Mouse (Mus musculus) cerebellum, adult 11-12 months (tissue): ENCODE results near the gene Urgcp.
"Not testable (repeated sequence)": the region's sequence is repeated elsewhere in the genome, so short reads cannot be mapped to it uniquely, and the experiment has no call there.

Experiments used
- DNase-seq: peaks from one replicate; pipeline ENCODE4 v3.0.0; 2022

Gene Urgcp

DNA sequence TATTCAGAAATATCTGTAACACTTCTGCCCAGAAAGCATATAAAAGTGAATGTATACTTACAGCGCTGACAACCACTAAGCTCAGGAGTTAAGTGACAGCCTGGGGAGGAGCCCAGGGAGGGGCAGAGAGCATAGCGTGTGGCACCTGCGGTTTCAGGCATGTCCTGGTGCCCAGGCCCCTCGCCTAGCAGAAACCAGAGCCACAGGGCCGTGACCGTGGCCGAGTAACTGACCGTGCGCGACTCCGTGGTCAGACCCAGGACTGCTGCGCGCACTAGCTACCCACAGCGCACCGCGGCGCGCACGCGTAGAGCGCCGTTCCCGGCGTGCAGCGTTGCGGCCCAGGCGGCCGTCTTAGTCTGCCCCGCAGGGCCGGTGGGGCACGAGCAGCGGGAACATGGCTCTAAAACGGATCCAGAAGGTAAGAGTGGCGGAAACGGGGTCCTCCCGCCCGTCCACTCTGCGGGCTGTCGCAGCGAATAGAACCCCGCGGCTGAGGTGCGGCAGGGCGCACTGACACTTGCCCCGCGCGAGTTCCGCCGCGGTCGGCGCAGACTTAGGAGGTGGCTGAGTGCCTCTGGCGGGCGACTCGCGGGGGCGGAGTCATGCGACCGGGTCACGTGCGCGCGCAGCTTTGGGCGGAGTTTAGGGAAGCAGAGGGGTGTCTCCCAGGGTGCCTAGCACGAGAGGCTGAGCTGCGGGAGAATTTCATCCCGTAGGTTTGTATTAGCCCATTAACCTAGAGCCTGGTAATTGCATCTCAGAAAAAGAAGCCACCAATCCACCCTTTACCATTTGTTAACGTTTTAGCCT, at the start of gene Urgcp:
Gene Urgcp, minus strand, starts transcription at position 557 of the 813 bp plus-strand sequence.
- peak; percentile 93 for DNase-seq

DNA sequence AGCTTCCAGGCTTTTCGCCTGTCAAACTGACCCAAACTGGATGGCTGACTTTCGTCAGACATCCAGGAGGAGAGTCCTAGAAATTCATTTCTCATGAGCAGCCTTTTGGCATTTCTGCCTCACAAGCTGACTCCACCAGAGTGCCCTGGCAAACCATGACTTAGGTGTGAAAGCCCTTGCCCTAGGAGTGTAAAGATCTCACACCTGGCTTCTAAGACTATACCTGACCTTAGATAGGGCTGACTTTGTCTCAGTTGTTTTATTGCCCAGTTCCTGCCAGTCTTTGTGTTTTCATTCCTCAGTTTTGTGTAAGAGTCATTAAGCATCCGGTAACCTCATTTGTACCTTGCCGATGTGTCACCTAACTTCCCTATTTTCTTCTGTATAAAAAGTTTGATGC, 47.3 kb upstream of the Urgcp start:
- not testable (repeated sequence) for DNase-seq

DNA sequence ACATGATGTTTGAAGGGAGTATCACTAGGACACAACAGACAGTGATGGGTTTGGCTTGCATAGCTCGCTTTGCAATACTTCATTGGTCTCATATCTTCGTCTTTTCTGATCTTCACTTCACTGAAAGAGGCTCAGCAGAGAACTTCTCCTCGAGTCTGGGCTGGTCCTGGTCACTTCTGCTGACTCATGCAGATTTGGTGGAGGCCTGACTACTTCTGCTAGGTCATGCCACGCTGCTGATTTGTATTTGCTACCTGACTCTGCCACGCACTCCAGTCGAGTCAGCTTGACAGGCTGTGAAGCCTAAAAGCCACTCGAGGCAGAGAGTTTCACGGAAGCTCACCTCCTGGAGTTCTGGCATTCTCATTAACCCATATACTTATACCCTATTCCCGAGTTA, 45.8 kb upstream of the Urgcp start:
- no peak for DNase-seq

DNA sequence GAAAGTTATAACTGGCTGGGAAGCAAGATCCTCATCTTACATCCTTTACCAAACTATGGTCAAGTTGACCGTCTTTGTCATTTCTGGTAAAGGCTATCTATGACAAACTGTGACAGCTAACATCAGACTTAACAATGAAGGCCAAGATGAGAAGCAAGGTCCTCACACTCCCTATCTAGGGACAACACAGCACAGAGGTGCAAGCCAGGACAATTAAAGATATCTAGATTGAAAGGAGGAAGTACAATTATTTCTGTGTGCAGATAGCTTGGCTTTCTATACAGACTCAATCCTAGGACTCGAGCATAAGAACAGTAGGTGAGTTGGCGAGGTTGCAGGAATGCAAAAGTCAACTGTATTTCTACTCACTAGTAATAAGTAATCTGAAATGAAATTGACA, 43.5 kb upstream of the Urgcp start:
- no peak for DNase-seq

DNA sequence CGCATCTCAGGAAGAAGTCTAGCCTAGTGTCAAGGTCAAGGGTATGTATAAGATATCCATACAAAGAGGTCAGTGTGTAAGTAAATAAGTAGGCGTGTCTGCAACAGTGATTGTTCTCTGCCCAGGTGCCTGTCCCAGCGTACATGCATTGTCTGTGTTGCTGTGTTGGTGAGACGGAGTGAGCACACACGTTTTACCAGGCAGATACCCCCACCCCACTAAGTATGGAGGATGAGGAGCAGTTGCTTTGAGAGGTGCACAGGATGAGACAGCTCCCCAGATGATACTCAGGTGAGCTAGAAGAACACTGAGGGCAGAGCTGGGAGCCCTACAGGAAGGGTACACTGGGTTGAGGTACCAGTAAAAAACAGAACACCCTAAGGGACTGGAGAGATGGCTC, 42.0 kb upstream of the Urgcp start:
- DNase-seq: no peak

DNA sequence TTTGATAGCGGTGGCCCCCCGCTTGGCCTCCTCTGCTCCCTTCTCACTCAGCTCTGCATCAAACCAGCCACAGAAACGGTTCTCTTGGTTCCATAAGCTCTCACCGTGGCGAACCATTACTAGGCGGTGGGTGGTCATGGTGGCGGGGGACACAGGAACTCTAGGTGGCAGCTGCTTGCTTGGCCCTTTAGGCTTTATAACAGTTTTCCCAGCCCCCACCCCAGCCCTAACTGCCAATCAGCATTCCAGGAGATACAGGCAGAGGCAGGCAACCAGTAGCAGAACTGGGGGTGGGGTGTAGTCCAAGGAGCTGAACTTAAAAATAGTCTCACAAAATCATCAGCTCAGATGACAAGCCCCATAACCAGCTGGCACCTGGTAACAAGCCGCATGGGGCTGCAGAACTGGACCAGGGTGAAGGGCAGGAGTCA, 41.4 kb upstream of the Urgcp start, which contains the start of gene Pgam2:
Gene Pgam2, minus strand, starts transcription at position 183 of the 431 bp plus-strand sequence.
- DNase-seq: no peak

DNA sequence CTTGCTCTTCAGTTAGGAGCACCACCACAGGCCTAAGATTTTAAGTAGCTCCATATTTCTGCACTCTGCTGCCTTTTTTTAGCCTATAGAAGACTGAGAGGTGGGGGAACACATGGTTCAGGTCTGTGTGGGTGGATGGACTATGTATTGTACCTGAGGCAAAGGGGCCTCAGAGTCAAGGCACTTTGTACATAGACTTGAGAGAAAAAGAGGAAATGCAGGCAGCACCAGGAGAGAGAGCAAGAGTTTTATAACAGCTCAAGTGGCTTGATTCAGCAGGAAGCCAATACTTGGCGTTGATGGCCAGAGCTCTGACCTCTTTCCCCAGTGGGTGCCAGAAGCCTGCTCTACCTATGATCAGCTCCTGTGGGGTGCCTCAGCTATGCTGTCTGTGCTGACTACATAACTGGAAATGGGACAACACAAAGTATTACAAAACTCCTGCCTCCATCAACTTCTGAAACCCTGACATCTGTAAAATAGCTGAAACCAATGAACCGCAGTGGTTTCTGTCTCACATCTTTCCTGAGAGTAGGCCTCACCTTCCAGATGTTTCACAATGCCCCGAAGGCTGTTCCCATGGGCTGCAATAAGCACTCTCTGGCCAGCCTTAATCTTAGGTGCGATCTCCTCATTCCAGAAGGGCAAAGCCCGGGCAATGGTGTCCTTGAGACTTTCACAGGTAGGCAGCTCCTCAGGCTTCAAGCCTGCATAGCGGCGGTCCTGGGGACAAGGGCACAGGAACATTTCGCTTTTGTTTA, 40.5 kb upstream of the Urgcp start:
- no peak for DNase-seq

DNA sequence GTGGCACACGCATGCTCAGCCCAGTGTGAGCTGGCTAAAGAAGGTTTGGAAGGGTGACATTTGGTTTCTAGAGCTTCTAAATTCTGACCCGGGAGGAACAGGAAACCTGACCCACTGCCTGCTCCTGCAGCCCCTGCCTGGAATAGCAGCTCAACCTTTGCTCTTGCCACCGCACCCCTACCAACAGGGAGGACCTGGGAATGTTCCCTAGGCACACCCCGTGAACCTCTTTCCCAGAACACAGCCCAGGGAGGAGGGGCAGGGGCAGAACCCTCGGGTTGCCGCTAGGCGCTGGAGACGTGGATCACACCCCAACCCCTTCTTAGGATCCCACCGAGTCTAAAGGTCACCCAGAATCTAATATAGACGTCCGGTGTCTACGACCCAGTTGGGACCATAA, 39.8 kb upstream of the Urgcp start:
- no peak for DNase-seq

DNA sequence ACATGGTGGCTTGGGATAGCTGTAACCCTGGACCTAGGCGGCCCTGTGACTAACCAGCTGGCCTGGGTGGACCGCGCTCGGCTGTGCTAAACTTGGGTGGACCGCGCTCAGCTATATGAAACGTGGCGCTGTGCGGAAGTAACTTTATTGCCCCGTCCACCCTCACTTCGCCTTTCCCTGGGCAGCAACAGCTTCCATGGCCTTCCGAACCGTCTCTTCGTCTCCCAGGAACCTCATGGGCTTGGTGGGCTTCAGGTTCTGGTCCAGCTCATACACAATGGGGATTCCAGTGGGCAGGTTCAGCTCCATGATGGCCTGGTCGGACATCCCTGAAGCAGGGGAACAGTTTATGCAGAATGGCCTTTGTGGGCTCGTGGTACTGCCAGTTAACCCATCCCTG, 39.3 kb upstream of the Urgcp start:
- no peak for DNase-seq

DNA sequence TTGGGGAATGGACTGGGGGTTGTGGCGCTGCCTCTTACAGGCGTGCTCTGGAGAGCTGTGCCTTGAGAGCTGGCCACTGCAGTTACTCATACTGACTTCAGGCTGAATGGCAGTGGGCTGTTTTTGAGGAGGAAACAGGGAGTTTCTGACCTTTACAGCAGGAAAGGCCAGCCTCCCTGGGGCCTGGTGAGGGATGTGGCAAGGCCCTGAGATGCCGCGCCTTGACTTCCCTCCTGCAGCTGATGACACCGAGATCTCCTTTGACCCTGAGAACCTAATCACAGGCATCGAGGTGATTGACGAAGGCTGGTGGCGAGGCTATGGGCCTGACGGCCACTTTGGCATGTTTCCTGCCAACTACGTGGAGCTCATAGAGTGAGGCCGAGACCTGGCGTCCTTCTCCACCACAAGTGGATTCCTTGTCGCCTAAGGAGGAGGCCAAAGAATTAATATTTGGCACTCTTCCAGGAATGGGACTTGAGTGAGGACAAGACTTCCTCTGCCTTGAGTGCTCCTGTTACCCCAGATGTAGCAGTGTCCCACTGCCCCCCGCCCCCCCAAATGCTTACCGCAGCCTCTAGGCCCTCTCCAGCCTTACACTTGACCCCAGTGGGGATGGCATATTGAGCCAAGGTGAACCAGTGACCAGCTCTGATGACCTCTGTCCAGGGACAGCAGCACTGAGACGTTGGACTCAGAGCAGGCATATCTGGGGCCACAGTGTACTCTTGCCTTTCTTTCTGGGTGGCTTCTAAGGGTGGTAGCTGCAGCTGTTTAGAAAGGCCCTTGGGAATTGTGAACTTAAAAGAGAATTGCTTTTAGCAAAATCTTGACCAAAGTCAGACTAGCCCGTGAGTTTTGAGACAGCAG, 37.7 kb upstream of the Urgcp start:
- no peak for DNase-seq

DNA sequence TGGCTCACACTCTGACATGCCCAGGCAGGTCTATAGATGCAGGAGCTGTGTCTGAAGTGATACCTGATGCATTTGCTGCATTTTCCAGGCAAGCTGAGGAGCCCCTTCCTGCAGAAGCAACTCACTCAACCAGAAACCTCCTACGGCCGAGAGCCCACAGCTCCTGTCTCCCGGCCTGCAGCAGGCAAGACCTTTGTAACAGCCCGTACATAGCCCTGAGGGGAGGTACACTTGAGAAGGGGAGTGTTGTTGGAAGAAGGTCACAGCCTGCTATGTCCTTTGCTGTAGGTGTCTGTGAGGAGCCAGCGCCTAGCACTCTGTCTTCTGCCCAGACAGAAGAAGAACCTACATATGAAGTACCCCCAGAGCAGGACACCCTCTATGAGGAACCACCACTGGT, 35.8 kb upstream of the Urgcp start:
- DNase-seq: no peak

DNA sequence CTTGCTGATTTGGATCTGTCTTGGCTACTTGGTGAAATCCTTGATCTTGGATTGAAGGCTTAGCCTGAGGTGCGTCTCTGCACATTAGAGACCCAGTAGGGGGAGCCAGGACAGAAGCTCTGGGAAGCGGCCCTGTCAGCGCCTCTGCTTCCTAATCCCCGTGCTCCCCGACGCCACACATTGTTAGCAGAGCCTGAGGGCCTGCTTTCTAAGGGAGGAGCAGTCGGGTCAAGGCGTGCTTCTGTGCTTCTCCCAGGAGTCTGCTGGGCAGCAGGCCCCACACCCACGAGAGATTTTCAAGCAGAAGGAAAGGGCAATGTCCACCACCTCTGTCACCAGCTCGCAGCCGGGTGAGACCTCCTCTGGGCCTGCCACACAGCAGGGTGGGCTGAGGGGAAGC, 35.2 kb upstream of the Urgcp start:
- DNase-seq: no peak

DNA sequence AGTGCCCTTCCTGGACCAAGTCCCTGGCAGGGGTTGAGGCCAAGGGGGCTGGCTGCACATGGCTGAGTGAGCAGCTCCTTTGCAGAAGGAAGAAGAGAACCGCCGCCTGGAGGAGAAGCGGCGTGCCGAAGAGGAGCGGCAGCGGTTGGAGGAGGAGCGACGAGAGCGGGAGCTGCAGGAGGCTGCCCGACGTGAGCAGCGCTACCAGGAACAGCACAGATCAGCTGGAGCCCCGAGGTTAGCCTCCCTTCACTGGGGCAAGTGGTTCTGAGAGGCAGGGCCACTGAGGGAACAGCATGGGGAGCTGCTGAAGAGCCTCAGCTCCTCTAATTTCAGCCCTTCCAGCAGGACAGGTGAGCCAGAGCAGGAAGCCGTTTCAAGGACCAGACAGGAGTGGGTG, 34.8 kb upstream of the Urgcp start:
- DNase-seq: no peak

DNA sequence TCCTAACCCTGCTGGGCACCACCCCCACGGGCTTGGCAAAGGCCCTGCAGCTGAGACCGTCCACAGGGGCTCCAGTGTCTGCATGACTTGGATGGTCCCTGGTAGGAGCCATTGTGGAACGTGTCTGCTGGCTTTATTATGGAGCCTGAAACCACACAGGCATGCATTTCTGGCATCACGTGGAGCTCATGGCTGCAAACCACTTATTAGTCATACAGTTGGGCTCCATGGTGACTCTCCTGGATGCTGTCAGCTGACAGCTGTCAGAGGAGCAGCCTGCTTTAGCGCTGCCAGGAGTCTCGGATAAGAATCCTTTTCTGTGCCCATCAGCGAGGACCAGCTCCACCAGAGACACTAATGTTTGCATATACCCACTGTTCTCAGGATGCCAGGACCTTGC, 33.5 kb upstream of the Urgcp start:
- no peak for DNase-seq

DNA sequence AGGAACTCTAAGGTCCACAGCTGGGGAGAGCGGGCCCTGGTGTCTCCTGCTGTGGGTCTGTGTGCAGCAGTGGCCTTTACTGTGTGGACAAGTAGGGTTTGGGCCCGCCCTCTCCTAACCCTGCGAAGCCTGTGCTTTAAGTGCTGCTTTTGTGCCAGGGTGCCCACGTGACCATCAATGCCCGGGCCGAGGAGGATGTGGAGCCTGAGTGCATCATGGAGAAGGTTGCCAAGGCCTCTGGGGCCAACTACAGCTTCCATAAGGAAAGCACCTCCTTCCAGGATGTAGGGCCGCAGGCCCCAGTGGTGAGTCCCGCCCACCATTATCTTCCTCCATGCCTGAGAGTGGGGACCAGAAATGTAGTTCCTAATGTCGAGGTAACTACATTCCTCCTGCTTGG, 33.1 kb upstream of the Urgcp start:
- DNase-seq: no peak

DNA sequence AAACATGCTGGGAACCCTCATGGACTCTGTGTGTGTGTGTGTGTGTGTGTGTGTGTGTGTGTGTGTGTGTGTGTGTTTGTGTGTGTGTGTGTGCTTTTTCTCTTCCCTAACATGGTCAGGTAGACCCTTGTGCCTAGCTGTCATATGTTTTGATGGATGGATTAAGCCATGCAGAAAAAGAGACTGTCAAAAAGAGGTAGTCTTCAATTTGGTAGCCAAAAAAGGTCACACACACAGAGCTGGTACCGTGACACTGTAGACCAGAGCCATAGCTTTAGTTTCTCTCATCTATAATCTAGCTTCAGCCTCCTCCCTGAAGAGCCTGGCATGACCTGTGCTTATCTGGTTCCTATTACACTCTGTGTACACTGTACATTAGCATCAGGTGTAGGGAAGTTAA, 28.3 kb upstream of the Urgcp start:
- DNase-seq: no peak

DNA sequence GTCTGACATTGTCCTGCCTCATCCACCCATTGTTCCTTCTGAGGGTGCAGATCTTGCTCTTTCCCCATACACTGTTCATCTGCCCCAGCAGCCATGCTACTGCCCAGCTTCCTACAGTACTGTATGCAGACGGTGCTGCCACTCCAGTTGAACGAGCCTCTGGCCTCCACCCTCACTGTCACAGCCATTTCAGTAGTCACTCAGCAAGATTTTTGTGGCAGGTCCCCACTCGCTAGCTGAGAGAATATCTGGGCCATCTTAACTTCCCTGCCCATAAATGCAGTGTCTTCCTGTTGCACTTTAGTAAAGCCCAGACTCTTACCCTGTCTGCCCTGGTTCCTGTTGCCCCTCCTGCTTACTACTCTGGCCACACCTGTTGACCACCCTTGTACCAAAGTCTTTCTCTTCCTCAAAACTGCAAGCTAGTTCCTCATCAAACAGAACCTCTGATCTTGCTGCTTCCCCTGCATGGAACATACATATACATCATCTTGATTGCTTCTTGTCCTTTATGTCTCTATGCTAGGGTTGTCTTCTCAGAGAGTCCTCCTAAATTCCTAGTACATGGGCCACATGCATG, 27.7 kb upstream of the Urgcp start:
- DNase-seq: no peak

DNA sequence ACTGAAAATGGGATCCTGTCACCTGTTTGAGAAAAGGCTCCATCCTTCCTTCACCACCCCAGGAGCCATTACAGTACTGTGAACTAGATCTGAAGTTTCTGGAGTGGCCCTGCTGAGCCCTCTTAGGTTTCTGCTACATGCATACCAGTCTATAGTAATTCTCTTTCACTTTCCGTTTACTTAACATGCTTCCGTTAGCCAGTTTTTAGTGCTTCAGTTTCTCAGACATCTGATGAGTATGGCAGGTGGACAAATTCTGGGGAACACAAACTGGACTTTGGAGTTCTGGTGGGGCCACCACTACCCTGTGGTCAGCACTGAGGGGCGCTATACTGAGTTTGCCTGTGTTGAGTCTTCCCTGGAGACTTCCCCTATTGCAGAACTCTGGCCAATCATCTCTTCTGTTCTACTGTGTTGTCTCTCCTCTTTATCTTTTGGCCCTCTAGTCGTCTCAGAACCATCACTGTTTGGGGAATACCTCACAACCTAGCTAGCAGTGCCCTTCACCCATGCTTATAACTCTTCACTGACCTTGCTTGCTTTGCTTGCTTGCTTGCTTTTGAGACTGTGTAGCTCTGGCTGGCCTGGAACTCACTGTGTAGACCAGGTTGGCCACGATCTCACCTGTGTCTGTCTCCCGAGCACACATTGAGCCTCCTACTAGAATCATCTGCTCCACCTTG, 27.0 kb upstream of the Urgcp start:
- DNase-seq: no peak

DNA sequence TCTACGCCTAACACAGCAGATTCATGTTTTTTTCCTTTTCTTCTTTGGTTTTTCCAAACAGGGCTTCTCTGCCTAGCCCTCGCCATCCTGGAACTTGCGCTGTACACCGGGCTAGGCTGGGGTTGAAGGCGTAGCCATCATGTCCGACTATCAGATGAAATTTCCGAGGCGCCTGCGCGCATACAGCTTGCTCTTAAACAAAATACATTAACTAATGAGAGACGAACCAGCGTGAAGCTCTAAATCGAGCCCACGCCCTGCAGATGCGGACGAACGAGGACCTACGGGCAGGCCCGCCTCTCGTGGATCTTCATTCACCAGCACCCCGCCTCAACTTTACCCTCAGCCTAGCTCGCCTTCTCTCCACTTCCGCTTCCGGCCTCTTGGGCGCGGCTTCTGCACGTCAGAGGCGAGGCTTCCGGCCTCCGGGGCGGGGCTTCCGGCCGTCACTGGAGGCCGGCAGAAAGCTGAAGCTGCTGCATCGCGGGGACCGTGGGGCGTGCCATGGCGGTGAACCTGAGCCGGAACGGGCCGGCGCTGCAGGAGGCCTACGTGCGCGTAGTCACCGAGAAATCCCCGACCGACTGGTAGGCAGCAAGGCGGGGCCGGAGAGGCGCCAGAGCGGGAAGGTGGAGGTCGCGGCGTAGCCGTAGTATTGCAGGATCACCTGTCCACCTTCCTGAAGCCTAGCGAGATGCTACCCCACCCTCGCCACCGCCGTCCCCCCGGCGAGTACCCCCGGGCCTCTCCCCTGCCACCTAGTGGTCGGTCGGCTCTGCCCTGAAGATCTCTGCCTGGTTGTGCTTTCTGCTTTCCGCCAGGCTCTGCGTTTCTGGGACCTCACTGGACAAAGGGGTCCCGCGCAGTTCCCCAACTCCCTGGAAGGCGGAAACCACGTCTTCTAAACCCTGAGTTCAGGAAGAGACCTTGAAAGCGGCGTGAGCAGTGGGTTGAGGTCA, 26.2 kb upstream of the Urgcp start, which contains the start of gene Dbnl:
Gene Dbnl, plus strand, starts transcription at position 433 of the 959 bp plus-strand sequence.
- peak; percentile 94 for DNase-seq

DNA sequence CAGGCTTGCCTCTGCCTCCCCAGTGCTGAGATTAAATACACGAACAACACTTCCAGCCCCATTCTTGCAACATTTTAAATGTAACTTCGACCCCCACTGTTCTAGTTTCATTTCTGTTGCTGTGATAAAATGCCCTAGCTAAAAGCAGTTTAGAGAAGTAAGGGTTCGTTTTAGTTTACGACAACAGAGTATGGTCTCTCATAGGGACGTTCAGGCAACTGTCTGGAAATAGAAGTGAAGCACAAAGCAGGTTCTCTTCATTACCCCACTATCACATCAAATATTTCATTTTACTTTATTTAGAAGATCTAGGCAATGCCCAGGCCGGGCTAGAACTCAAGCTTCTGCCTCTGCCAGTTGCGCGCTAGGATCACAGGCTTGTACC, 25.5 kb upstream of the Urgcp start:
- DNase-seq: no peak

DNA sequence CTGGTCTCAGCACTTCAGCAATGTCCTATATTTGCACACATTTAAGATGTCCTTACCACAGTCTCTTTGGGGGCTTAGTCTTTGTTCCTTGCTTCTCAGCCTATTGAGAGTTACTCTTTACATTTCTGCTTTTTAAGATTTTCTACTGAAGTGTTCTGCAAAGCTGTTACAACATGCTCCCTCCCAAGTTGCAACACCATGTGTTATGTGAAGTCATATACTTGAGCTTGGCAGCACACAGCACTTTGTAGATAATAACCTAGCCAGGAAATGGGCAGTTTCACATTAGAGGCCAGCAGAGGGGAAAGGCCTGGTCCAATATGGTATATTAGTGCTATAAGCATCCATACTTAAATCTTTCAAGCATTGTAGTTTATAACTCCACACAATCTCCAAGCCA, 23.6 kb upstream of the Urgcp start:
- no peak for DNase-seq
